Mouse (Mus musculus) CD4-positive, CD25-positive, alpha-beta regulatory T cell, adult 9 weeks (primary cell): ENCODE data around the gene Spata2l. TPM values are rescaled to one million over a fixed set of nuclear protein-coding genes. Genes with fewer than 3 reads are reported as not detected.

ENCODE experiments used
- polyA plus RNA-seq: library from polyadenylated mRNA; unstranded; fragments of 100-300 nt; shearing (Covaris generic); gene quantifications from one replicate; pipeline ENCODE4 v1.2.1, GENCODE M21; 2017

Gene Spata2l
- 6.6 TPM for polyA plus RNA-seq

GRCm38 (mm10) chr8:123235520-123236497, at the start of gene Spata2l:
TSS of gene Spata2l (minus strand) at chr8:123236233.

GRCm38 (mm10) chr8:123254099-123254885, 18.3 kb upstream of the Spata2l start, which contains the start of the genes Zfp276 and Vps9d1:
TSS of gene Zfp276 (plus strand) at chr8:123254195.
TSS of gene Vps9d1 (minus strand) at chr8:123254348.

DNA sequence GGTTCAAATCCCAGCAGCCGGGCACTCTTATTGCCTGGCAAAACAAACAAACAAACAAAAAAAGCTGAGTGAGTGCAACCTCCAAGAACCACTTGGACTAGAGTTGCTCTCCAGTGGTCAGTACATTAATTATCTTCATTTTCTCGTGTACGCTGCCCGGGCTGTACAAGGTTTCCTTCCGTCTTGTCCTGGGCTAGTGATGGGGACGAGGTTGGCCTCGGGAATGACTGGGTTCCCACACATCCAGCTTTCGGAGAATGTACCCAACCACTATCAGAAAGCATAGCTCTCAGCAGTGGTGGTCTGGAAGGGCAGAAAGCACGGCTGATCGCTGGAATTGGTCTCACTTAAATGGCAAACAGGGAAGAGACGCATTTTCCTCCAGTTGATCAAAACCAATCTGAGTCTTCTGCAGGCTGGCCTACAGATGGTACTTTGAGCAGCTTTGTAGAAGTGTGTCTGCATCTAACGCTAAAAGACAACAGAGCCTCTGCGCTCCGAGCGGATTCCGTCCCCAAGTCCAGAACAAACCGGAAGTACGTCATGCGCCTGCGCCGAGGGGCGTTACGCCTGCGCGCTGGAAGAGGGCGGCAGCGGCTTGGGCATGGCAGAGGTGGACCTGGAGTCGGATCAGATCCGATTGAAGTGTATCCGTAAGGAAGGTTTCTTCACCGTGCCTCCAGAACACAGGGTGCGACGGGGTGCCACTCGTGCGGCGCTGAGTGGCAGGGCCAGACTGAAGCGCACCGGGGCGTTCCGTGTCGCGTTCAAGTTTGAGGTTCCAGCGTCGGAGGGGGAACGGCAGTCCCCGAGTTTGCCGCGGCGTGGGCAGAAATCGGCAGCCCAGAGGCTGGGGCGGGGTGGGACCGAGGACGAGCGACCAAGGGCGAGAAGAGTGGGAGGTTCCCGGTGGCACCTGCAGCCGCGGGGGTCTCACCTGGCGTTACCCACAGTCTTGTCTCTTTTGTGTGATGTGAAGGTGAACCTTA, 11.5 kb downstream of the Spata2l start, which contains the start of gene Cdk10:
Cdk10 (plus strand) TSS at position 565 of the 989 bp plus-strand sequence.

GRCm38 (mm10) chr8:123212321-123213117, 23.5 kb downstream of the Spata2l start, which contains the start of the genes Chmp1a and Spata33:
TSS of gene Chmp1a (minus strand) at chr8:123212763.
TSS of gene Spata33 (plus strand) at chr8:123212832.

DNA sequence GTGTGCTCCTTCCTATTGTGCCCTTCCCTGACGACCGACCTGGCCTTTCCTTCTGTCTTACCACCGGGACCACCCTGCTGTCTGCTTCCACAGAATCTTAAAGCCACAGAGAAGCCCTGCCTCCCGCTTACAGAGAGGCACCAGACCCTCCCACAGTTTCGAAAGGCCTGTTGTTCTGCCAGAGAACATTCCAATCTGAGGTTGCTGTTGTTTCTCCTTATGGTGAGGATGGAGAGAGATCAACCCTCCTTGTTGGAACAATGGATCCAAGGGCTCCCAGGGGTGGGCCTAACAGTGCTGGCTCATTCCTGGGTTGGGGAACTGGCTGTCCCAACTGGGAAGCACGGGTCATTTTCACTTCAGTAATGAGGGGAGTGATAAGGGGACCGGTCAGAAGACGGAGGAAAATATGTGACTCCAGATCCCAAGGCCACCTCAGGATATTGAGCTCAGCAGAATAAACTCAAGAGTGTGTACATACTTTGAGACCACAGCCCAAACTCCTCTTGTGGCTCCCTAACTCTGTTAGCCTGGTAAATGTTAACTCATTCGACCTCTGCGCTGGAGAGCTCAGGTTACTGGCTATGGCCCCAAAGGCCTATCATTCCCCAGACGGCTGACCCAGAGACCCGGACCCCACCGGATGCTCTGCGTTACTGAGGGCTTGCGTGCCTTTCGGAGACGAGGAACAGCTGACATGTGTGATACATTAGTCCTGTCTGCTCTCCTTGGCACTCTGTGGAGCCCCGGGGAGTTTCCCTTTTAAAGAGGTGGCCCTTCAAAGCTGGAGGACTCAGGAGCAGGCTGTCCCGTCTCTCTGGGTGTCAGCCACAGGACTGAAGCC, 50.2 kb downstream of the Spata2l start, which contains the start of gene Dpep1:
Dpep1 (plus strand) TSS at position 677 of the 844 bp plus-strand sequence.

Other genes with a start within 250 kb of the Spata2l start
- gene Ankrd11, start 194.0 kb downstream of the Spata2l start, polyA plus RNA-seq: 54.3 TPM
- gene Spg7, start 173.3 kb downstream of the Spata2l start, polyA plus RNA-seq: 11.0 TPM
- gene Rpl13, start 133.9 kb downstream of the Spata2l start, polyA plus RNA-seq: 960 TPM
- gene Cpne7, start 118.9 kb downstream of the Spata2l start, polyA plus RNA-seq: 1.5 TPM
- gene Sult5a1, start 77.9 kb downstream of the Spata2l start, polyA plus RNA-seq: not detected
- not detected for gene Dpep1, start 50.0 kb downstream of the Spata2l start, polyA plus RNA-seq
- gene Chmp1a, start 23.5 kb downstream of the Spata2l start, polyA plus RNA-seq: 264 TPM
- not detected for gene Spata33, start 23.4 kb downstream of the Spata2l start, polyA plus RNA-seq
- gene Cdk10, start 11.4 kb downstream of the Spata2l start, polyA plus RNA-seq: 26.3 TPM
- 13.7 TPM for gene Zfp276, start 18.0 kb upstream of the Spata2l start, polyA plus RNA-seq
- 16.4 TPM for gene Vps9d1, start 18.1 kb upstream of the Spata2l start, polyA plus RNA-seq
- 7.4 TPM for gene Fanca, start 82.3 kb upstream of the Spata2l start, polyA plus RNA-seq
- not detected for gene Spire2, start 96.5 kb upstream of the Spata2l start, polyA plus RNA-seq
- gene Tcf25, start 137.5 kb upstream of the Spata2l start, polyA plus RNA-seq: 356 TPM
- gene Mc1r, start 170.9 kb upstream of the Spata2l start, polyA plus RNA-seq: 0.07 TPM
- 0.33 TPM for gene Tubb3, start 175.2 kb upstream of the Spata2l start, polyA plus RNA-seq
- 19.8 TPM for gene Def8, start 187.3 kb upstream of the Spata2l start, polyA plus RNA-seq
- 65.8 TPM for gene Afg3l1, start 241.7 kb upstream of the Spata2l start, polyA plus RNA-seq